In the genomic region with DNA sequence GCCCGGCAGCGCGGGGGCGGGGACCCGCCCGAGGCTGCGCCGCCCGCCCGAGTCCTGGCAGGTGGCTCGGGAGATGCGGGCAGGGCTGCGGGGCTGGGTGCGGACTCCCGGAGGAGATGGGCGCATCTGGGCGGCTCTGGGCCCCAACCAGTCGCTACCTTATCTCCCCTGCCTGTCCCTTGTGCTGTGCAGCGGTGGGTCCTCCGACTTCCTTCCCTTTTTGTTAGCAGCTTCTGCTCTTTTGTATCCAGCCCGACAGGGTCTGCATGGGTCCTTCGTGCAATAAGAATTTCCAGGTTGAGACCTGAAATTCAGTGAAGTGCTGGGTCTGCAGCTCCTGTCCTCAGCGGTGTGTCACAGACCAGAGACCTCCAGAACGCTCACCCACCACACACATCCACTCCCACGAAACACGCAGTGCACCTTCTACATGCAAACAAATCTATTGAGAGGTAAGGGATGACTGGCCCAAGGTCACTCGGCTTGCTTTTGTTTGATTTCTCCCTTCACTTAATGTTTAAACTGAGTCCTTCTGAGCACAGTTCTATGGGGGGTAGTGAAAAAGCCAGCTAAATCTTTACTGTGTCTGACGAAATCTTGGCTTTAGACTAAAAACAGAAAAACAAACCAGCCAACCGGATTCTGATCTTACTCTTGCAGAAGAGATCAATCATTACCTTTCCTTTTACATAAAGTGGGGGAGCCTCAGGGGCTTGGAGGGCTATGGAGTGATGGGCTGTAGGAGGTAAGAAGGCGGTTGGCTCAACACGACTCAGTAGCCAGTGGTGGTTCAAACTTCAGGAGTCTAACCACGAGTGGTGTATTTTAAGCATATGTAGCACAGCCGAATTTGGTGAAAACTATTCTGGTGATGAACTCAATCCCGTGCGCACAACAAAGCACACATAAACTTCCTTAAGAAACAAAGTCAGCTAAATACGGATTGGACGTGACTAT, we compare ENCODE assay signal across 8 mouse cellular contexts. TPM values are rescaled to one million over a fixed set of nuclear protein-coding genes. Genes with fewer than 3 reads are reported as not detected.
DNase-seq lines count a peak whose midpoint lies in the region; ATAC-seq and TF ChIP-seq lines count a peak whose summit lies in the region.

No protein-coding gene starts in this region.

- ATAC-seq in heart, embryonic 13.5 days (ENCODE audit: extremely low read depth, insufficient number of reproducible peaks, low FRiP score, low TSS enrichment), result no peak
- peak; percentile 14 for ATAC-seq in CD4-positive, CD25-positive, alpha-beta regulatory T cell, adult 4 months
- peak; percentile 80 for ATAC-seq in common myeloid progenitor, adult 5-6 weeks (replicated peaks; ENCODE audit: low read depth, poor library complexity, severe bottlenecking)
- peak; percentile 69 for ATAC-seq in hindbrain, embryonic 12.5 days (ENCODE audit: low FRiP score)
- ATAC-seq in liver, embryonic 13.5 days (ENCODE audit: low read depth), result peak; percentile 50
- ATAC-seq in monocyte, adult 5-6 weeks (replicated peaks; ENCODE audit: insufficient number of reproducible peaks, low FRiP score, low TSS enrichment, poor library complexity, severe bottlenecking), result no peak

- peak overlapping the region; percentile 90 for H3K4me2 ChIP-seq in heart, embryonic 13.5 days
- peak overlapping the region; percentile 99 for H3K4me2 ChIP-seq in hindbrain, embryonic 12.5 days (replicated peaks)
- H3K4me2 ChIP-seq in liver, embryonic 13.5 days, result peak overlapping the region; percentile 80

- H3K4me3 ChIP-seq in heart, embryonic 13.5 days, result peak overlapping the region; percentile 85
- H3K4me3 ChIP-seq in hindbrain, embryonic 12.5 days, result peak overlapping the region; percentile 81
- H3K4me3 ChIP-seq in liver, embryonic 13.5 days (replicated peaks), result peak overlapping the region; percentile 64
- H3K4me3 ChIP-seq in small intestine, adult 2 months (ENCODE audit: low read depth, low read length), result peak overlapping the region; percentile 71

- no peak for TF ChIP-seq CTCF in small intestine, adult 2 months (IDR thresholded peaks at IDR 0.05; ENCODE audit: extremely low read depth, insufficient read length, insufficient replicate concordance, low read depth, low read length)

- no peak for TF ChIP-seq POLR2A in small intestine, adult 2 months (IDR thresholded peaks at IDR 0.05; ENCODE audit: low read depth, low read length)

- H3K9ac ChIP-seq in heart, embryonic 13.5 days, result peak overlapping the region; percentile 93
- peak overlapping the region; percentile 83 for H3K9ac ChIP-seq in hindbrain, embryonic 12.5 days
- H3K9ac ChIP-seq in liver, embryonic 13.5 days, result peak overlapping the region; percentile 63

- H3K36me3 ChIP-seq in heart, embryonic 13.5 days, result peaks cover 6% of the 10 kb centered on the region
- H3K36me3 ChIP-seq in hindbrain, embryonic 12.5 days, result no peaks in the 10 kb centered on the region
- H3K36me3 ChIP-seq in liver, embryonic 13.5 days, result no peaks in the 10 kb centered on the region
- peaks cover 5% of the 10 kb centered on the region; the same call in 1 of the 2 replicates for H3K36me3 ChIP-seq in small intestine, adult 2 months (ENCODE audit: control insufficient read depth, insufficient read depth, low read length)

- H3K9me3 ChIP-seq in heart, embryonic 13.5 days, result no peaks in the 10 kb centered on the region
- no peaks in the 10 kb centered on the region for H3K9me3 ChIP-seq in hindbrain, embryonic 12.5 days (replicated peaks)
- H3K9me3 ChIP-seq in liver, embryonic 13.5 days (replicated peaks), result no peaks in the 10 kb centered on the region

- WGBS in heart, embryonic 13.5 days, result 13% methylated on average over 37 of the region's 37 CpGs
- WGBS in hindbrain, embryonic 12.5 days, result 19% methylated on average over 37 of the region's 37 CpGs
- 5% methylated on average over 37 of the region's 37 CpGs for WGBS in liver, embryonic 13.5 days (ENCODE audit: insufficient replicate concordance)
- 8% methylated on average over 37 of the region's 37 CpGs for WGBS in small intestine, adult 2 months

- DNase-seq in heart, adult 8-10 months (ENCODE audit: low spot score), result no peak
- peak; percentile 8 for DNase-seq in liver, embryonic 13.5 days

- peaks cover 50% of the 10 kb centered on the region for H3K4me1 ChIP-seq in heart, embryonic 13.5 days
- H3K4me1 ChIP-seq in hindbrain, embryonic 12.5 days, result peaks cover 13% of the 10 kb centered on the region
- H3K4me1 ChIP-seq in liver, embryonic 13.5 days (replicated peaks), result peaks cover 35% of the 10 kb centered on the region
- H3K4me1 ChIP-seq in small intestine, adult 2 months (ENCODE audit: control insufficient read depth, insufficient read depth, insufficient read length, low read length), result peaks cover 12% of the 10 kb centered on the region

- peak overlapping the region; percentile 83 for H3K27ac ChIP-seq in heart, embryonic 13.5 days (replicated peaks)
- H3K27ac ChIP-seq in hindbrain, embryonic 12.5 days, result peak overlapping the region; percentile 83
- H3K27ac ChIP-seq in liver, embryonic 13.5 days, result peak overlapping the region; percentile 71
- H3K27ac ChIP-seq in small intestine, adult 2 months (ENCODE audit: insufficient read depth, low read depth, low read length), result peak overlapping the region; percentile 88

- peaks cover 26% of the 10 kb centered on the region for H3K27me3 ChIP-seq in heart, embryonic 13.5 days (replicated peaks)
- H3K27me3 ChIP-seq in hindbrain, embryonic 12.5 days, result peaks cover 47% of the 10 kb centered on the region
- peaks cover 44% of the 10 kb centered on the region for H3K27me3 ChIP-seq in liver, embryonic 13.5 days
- H3K27me3 ChIP-seq in small intestine, adult 2 months (ENCODE audit: control insufficient read depth, insufficient read depth, low read length), result no peaks in the 10 kb centered on the region

RNA-seq across cellular contexts. Expression of a gene that starts 19.1 kb away (rescaled TPM):
- polyA plus RNA-seq in heart, embryonic 13.5 days (2015; fragmentation: Nextera tagmentation; extraction: Ambion mirVana), result 6.7 and 7.0 TPM in 2 replicates
- total RNA-seq in heart, adult 8-10 months (2022), result 10 to 100 TPM in 1 of 4 experiments, 1 to 10 TPM in 3; 4.8 to 11.0 (median 9.3) TPM
- polyA plus RNA-seq in CD4-positive, CD25-positive, alpha-beta regulatory T cell, adult 4 months (2017; shearing (Covaris generic)), result 1 to 10 TPM in 1 of 2 experiments, under 1 TPM in 1; 0.98 to 1.9 TPM
- 1.0 and 2.4 TPM in 2 replicates for total RNA-seq in common myeloid progenitor, adult 5-6 weeks (2017)
- polyA plus RNA-seq in hindbrain, embryonic 12.5 days (2016; fragmentation: Nextera tagmentation; extraction: Ambion mirVana), result 20.7 and 21.3 TPM in 2 replicates
- 1.8 and 2.4 TPM in 2 replicates for polyA plus RNA-seq in liver, embryonic 13.5 days (2015; fragmentation: Nextera tagmentation; extraction: Ambion mirVana)
- 2.5 and 3.7 TPM in 2 replicates for polyA plus RNA-seq in small intestine, adult 2 months (2012; rRNA removed)
- 0.57 to 0.85 TPM (median 0.78 TPM) in 3 replicates for total RNA-seq in monocyte, adult 5-6 weeks (2017)

Comparison
In these comparisons a context has a peak if more than half of its experiments do, and no peak if none do; other contexts are left out.
1. ATAC-seq: peak in CD4-positive, CD25-positive, alpha-beta regulatory T cell, adult 4 months (single experiment), common myeloid progenitor, adult 5-6 weeks (single experiment), hindbrain, embryonic 12.5 days (single experiment) and liver, embryonic 13.5 days (single experiment); none in heart, embryonic 13.5 days (single experiment) and monocyte, adult 5-6 weeks (single experiment).
2. Peak in every context shown above with its lines, with median percentiles within 50 percentile points of each other: H3K27ac ChIP-seq, H3K4me2 ChIP-seq, H3K4me3 ChIP-seq and H3K9ac ChIP-seq.